Mouse (Mus musculus) cerebellum, adult 9-10 months (tissue): ENCODE measurements around the gene Fcgr3.
"Not testable (repeated sequence)": the region's sequence is repeated elsewhere in the genome, so short reads cannot be mapped to it uniquely, and the experiment has no call there.

Experiments
- DNase-seq: peaks from one replicate; pipeline ENCODE4 v3.0.0; 2022

The Fcgr3 gene

DNA sequence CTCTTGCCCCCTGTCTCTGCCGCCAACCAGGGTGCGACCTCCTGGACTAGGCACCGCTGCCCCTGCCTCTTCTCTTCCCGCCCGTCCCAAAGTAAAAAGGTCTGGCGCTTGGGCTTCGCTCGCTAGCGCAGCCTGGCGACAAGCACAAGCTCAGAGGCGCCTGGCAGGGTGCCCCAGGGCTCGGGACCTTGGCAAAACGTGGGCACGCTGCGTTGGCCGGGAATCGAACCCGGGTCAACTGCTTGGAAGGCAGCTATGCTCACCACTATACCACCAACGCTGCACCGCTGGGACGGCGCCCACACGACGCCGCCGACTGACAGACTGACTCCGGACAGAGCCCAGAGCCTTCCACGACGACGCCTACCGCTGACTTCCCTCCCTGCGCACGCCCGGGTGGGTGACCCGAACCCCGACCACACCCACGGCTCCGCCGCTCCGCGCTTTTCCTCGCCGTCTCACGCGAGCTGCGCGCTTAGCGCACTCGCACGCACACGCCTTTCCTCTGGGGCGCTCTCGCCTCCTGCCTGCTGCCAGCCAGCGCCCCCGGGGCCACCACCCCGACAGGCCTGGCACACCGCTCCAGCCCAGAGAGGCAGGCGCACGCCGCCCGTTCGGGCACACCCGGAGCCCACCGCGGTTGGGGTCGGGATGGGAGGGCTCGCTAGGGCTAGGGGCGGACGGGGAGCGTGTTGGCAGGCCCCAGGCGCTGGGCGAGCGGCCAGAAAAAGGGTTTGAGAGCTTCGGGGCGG, at the start of gene Fcgr3:
Gene Fcgr3 (minus strand): TSS at position 445 of the 752 bp plus-strand sequence.
- DNase-seq, result peak; percentile 49

DNA sequence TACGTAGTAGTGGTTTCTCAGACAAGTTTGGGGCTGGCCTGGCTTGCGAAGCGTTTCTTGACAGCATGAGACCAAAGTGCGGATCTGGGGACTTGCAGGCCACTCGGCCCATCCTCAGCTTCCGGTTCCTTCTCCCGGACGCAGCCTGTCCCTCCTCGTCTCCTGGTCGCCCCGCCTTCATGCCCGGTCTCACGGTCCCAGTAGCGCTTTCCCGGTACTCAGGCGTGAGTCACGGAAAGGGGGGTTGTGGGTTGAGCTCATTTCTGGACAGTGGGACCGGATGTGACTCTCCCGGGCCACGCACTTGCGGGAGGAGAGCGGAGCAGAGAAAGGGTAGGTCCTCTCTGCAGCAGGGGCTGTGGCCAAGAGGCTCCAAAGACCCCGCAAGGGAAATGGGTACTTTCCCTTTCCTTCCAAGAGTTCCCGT, 49.2 kb upstream of the Fcgr3 start, which contains the start of gene Cfap126:
Gene Cfap126 (plus strand): TSS at position 46 of the 427 bp plus-strand sequence.
- peak; percentile 81 for DNase-seq

DNA sequence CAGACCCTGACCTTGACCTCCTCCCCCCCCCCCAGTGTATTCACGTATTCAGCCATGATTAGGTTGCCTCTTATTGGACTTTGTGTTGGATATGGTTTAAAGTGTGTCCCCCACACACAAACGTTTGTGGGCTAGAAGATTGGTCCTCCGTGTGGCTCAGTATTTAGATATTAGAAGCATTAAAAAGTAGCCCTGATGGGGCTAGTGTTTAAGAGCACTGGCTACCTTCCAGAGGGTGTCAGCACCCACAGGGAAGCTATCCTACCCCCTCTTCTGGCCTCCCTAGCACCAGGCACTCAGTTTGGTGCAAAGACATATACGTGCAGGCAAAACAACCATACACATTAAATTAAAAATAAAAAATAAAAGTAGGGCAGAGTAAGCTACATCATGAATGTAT, 48.3 kb upstream of the Fcgr3 start:
- peak; percentile 42 for DNase-seq

DNA sequence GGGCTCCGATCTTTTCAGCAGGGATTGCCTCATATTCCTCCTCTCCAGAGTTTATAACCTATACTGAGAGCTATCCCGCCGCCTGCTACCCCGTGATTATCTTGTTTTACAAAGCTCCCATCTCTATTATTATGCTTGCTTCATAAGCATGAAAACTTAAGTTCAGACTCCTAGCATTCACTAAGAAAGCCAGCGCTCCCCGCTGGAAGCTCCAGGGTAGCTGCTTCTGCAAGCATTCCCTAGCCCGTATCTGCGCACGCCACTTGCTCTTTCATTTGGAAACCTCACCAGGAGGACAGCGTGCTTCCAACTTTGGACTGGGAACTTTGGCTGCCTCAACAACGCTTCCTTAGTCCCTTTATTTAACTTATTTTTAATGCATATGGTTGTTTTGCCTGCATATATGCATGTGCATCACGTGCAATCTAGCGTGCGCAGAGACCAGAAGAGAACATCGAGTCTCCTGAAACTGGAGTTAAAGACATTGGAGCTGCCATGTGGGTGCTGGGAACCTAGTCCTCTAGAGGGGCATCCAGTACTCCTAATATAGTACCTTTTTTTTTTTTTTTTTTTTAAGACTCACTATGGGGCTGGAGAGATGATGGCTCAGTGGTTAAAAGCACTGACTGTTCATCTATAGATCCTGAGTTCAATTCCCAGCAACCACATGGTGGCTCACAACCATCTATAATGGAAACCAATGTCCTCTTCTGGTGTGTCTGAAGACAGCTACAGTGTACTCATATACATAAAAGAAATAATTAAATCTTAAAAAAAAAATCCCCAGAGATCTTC, 47.2 kb upstream of the Fcgr3 start:
- DNase-seq, result peak; percentile 61

DNA sequence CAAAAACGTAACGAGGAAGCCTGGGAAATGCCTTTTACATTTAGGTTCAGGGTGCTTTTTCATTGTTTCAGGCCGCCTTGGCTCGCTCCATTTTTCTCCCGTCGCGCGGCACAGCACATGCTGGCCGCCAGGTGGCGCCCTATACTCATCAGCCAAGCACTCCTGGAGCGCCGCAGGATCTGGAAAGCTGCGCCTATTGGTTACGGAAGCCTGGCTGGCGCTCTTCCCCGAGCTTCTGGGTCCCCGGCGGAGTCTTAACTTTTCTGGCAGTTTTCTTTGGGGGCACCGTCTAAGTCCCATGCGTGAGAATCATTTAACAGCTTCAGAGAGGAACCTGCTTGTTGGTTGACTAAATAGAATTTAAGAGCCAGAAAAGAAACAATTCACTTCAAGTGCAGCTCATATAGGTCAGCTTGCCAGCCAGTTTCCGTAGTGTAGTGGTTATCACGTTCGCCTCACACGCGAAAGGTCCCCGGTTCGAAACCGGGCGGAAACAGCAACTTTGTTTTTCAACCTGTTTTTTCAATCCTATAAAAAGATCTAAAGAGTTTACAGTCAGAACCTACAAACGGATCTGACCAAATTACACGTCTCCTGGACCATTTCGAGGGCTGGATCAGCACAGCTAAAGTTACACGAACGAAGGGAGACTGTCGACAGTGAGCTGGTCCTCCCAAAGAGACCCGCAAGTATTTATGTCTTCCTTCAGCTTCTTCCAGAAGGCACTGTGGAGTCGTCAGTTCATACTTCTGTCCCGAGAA, 46.5 kb upstream of the Fcgr3 start:
- peak; percentile 98 for DNase-seq

DNA sequence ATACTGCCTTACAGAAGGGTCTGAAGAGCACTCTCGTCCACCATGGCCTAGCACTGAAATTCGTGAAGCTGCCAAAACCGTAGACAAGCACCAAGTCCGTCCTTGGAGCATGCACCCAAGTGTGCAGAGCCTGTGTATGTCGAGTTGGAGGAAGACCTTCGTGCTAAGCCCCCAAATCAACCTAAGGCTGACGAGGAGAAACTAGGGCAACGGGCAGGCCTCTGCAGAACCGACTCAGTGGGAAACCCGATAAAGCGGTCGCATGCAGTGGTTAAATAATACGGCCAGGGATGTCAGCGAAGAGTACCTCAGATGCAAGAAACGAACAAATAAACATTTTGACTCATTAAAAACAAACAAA, 45.9 kb upstream of the Fcgr3 start:
- DNase-seq, result no peak

DNA sequence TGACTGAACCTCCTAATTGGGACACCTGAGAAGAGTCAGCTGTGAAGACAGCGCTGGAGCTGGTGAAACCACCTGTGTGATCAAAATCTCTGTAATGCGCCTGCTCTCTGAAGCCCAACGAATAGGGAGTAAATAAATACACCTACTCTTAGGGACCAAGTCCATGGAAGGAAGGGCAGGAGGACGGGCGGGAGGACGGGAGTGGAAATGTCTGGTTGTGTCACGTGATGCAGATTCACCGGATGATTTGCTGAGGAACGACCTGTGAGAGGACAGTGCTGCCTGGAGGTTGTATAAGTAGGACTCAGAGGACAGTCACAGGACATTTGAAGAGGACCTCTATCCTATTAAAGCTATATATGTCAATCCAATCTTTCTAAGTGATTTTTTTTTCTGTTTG, 44.9 kb upstream of the Fcgr3 start:
- no peak for DNase-seq

DNA sequence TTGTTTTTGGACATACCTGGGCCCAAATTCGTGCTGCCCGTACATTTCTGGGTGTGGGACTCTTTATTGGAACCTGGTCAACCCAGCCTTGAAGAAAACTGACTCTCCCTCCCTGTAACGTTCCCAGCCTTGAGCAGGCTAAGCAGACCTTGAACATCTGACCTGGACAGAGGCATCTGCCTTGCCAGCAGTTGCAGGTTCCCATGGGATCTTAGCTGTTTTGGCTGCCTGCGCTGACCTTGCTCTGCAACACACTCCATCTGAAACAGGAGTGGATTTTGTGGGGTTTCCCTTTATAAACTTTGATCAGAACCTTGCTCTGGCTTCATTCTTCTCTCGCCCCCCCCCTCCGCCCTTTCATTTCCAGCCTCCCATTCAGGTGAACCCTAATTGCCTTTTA, 40.5 kb upstream of the Fcgr3 start:
- DNase-seq, result no peak

DNA sequence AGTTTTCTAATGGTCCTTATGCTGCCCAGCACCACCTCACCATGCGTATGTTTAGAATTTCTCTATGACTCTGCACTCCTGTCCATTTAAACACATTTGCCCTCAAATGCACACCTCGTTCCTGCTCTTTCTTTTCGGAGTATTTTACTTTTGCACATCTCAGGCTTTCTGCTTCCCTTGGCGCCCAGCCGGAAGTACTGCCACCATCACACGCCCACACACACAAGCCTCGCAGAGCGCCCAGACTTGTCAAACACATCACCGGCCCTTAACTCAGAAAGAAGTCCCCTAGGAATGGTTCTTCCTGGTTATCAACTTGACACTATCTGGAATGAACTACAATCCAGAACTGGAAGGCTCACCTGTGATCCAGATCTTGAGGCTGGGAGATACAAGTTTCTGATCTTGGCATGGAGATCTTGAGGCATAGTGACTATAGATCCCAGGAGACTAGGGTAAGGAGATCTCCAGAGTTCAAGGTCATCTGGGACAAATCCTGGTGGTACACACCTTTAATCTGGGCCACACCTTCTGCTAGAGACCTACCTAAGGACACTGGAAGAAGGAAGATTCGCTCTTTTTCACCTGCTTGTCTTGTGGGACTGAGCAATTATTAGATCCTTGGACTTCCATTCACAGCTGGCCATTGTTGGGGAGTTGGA, 38.6 kb upstream of the Fcgr3 start:
- peak; percentile 42 for DNase-seq

DNA sequence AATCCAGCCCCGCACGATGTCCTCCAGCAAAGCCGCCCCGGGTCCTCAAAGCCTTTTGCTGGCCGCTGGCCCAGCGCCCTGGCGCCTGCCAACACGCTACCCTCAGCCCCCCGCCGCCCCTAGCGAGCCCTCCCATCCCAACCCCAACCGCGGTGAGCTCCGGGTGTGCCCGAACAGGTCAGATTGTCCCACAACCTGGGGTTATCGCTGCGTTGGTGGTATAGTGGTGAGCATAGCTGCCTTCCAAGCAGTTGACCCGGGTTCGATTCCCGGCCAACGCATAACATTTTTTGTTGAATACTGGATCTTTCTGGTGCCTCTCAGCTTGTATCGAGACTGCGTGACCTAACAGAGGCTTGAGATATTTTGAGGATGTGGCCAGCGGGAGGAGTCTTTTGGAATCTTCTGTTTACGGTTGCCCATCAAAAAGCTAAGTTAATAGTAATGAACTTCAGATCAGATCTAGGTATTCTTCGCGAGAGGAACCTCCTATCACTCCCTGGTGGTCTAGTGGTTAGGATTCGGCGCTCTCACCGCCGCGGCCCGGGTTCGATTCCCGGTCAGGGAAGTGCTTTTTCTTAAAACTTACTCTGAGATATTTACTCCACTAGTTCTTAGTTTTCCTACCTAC, 37.9 kb upstream of the Fcgr3 start:
- DNase-seq, result peak; percentile 92

DNA sequence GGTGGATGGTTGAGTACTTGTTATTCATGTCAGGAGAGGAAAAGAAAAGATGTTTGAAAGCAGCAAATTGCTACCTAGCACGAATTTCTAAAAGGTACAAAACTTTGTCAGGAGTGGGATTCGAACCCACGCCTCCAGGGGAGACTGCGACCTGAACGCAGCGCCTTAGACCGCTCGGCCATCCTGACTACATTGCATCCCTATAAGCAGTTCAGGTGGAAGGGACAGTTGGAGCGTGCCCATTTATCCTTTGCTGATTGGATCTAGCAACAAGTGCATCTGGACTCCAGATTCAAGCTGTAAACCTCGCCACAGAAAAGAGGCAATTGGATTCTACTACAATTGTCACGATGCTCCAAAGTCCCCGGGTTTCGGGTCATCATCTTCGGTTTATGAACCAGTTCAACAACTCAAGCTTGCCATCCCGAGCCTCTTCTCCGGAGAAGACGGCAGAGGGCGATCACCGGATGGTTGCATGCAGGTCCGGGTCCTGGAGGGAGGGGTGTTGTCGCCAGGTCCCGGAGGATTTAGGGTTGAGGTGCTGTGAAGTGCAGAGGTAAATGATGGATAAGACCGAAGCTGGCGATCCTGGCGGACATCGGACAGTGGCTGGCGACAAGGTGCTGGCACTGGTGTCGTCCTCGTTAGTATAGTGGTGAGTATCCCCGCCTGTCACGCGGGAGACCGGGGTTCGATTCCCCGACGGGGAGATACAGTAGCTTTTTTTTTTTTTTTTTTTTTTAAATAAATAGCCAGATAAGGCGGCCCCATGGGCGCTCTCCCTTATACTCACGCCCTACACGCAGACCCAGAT, 37.2 kb upstream of the Fcgr3 start:
- DNase-seq, result peak; percentile 92

DNA sequence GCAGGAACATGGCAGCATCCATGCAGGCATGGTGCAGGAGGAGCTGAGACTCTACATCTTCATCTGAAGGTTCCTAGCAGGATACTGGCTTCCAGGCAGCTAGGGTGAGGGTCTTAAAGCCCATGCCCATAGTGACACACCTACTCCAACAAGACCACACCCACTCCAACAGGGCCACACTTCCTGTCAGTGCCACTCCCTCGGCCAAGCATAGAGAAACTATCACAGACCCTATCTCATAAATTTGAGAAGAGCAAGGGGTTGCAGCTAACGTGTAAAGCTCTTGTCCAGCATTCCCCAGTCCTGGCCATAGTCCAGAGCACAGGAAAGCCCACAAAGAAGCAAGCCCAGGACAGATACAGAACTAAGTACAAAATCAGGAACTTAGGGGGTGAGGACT, 36.3 kb upstream of the Fcgr3 start:
- DNase-seq, result peak; percentile 41

DNA sequence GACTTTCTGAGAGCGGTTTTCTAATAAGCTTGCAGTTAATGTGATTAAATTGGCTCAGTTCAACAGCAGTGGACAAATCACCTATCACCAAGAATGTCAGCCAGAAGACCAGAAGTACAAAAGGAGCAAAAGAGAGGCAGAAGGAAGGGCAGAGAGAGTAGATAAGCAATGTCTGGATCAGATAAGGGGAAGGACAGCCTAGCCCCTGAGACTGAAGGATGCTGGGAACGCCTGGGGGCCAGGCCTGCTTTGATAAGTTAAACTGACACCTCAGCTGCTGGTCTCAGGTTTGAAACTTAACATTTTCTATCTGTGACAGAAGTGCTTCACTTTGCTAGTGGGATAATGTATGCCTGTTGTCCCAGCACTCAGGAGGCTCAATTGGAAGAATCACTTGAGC, 32.9 kb upstream of the Fcgr3 start:
- DNase-seq, result no peak

DNA sequence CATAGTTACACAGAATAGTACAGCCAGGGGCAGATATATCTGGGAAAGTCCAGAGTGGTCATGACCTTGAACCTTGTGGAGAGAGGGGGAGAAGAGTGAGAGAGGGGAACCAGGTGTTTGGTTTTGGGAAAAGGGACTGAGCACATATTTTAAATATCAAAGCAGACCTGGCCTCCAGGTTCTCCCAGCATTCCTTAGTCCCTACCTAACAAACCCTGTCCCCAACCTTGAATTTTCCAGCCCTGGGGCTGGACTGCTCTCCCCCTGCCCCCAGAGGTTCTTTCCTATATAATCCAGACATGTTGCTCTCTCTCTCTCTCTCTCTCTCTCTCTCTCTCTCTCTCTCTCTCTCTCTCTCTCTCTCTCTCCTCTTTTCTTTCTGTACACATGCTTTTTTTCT, 32.4 kb upstream of the Fcgr3 start:
- no peak for DNase-seq

DNA sequence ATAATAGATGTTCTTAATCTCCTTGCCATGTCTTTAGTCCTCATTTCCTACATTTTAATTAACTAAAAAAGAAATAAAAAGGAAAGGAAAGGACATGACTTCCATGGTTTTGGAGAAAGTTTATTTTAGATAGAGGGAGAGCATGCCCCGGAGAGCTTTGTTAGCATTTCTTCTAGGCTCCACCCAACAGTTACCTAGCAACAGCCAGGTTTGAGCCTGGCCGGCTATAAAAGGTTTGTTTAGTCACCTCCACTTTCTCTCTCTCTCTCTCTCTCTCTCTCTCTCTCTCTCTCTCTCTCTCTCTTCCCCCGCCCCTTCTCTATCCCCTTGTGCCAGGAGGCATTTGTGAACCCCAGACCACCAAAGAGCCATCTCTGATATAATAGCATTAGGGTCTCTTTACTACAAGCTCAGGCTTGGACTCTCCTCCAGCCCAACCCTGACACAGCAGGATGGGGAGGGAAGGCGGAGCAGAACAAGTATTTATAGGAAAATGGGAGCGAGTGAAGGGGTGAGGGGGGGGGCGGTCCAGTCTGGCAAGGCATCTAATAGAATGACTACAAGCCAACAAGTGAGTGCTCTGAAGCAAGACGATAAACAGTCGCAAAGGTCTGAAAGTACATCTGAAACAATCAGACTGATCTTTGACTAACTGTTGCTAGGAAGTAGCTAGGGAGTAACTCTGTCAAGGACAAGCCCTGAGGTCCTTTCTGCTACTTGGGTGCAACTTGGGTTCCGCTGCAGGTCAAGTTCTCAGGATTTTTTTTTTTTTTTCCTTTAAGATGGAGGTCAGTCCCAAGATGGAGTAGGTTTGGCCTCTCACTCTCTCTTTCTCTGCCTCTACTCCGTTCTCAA, 31.6 kb upstream of the Fcgr3 start:
- DNase-seq, result no peak

DNA sequence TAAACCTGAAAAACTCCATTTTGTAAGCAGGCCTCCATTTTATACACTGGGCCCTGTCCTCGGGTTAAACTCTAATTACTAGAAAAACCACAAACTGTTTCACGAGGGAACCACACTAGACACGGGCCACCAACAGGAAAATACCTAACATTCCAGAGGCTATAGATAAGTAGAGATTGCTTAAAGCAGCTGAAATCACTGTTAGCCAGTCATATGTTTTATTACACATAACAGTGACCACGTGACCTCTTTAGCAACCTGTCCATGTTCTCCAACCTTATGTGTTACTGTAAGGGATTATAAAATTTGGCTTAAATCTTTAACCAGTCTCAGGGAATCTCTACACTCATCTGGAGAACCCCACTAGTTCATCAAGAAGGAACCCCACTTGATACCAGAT, 29.7 kb upstream of the Fcgr3 start:
- no peak for DNase-seq

DNA sequence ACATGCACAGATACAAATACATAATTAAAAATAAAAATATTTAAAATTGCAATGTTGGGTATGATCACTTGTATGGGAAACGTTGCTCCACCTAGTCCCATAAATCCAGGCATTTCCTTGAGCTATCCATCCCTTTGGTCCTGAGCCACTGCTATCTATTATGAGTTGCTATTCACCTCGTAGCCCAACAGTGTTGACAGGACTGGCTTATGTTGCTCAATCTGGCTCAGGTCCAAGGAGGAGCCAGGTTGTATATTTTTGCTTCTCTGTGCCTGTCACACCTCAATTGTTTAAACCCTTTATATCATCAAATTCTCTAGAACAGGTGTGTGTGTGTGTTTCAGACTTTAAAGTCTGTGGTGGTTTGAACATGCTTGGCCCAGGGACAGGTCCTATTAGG, 26.0 kb upstream of the Fcgr3 start:
- DNase-seq, result no peak

DNA sequence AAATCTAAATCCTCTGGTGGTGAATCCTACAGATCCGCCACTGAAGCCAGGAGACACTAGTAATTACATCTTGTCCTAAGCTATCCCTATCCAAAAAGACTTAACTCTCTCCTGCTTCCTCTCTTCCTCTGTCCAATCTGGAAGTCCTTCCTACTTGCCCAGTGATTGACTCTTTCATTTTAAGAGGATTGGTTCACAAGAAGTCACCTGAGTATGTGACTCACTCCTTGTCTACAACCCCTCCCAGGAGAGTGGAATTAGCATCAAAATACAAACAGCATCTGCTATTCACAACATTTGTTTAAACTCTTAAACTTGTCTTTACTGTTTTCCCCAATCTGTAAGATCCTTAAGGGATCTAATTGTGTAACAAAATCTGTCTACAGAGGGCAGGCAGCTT, 25.2 kb upstream of the Fcgr3 start:
- no peak for DNase-seq

DNA sequence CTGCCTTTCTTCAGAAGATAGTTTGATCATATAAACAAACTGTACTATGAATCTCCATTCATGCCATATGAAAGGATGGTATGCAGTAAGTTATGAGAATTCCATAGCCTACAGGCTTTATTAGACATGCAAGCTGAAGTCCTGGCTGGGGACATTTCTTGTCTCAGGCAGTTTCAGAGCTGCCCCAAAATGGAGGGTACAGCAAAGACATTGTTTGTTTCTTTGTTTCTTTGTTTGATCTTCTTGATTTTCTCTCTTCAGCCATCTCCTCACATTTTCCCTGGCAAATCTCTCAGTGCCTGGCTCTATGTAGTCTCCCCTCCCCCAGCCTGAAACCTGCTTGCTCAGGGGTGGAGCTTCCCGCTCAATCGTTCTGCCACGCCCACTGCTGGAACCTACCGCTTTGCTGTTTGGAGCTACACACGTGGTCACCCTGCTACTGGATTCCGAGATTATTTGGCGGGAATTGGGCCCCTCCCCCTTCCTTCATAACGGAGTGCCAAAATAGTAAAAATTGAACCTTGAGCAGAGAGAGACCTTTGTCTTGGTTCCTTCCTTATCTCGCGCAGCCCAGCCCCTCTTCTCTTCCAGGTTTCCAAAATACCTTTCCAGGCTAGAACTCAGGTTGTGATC, 23.6 kb upstream of the Fcgr3 start:
- DNase-seq, result not testable (repeated sequence)

DNA sequence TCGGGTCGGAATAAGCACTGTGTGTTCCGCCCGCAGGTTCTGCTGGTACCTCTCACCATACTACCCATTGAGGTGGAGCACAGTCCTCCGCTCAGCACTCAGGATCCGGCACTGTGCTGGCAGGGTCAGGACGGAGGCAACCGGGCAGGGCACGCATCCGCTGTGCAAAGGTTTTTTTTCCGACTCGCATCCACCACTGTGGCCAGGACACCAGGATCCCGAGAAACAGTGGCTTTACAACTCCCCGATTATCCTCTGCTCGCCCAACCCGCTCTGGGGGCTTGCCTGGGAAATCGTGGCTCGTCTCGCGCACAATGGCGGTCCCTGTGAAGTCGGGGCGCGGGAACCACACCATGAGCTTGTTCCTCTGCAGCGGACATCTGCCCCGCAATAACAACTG, 21.0 kb upstream of the Fcgr3 start:
- no peak for DNase-seq
